Mouse (Mus musculus): ENCODE data around the gene Spag9. TPM values are rescaled to one million over a fixed set of nuclear protein-coding genes. Genes with fewer than 3 reads are reported as not detected.

Spag9 gene
- polyA plus RNA-seq, 1 experiment, result 12.6 TPM

DNA sequence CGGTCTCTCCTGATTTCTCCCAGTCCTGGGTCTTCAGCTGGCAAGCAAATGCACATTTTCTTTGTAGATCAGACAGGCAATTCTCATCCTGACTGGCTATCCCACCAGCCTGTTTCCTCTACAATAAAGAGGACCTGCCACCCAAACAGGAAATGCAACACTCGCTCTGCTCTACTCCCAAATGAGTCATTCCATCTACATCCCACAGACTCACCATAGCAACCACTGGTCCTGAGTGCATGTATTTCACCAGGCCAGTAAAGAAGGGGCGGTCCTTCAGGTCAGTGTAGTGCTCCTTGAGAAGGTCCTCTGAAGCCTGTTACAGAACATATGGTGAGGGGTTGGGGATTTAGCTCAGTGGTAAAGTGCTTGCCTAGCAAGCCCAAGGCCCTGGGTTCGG is 32.9 kb upstream of the Spag9 start:
- H3K79me3 ChIP-seq (ENCODE audit: low read depth), result peaks cover 50% of the 10 kb centered on the region
- H3ac ChIP-seq (ENCODE audit: control insufficient read depth, insufficient read length, low read depth), result no peak overlapping the region
- H3K4me3 ChIP-seq (ENCODE audit: insufficient read depth, poor library complexity, severe bottlenecking), result no peak overlapping the region
- no peaks in the 10 kb centered on the region for H3K27me3 ChIP-seq (ENCODE audit: control insufficient read depth, insufficient read depth, insufficient read length)
- TF ChIP-seq FOSL1 (IDR thresholded peaks at IDR 0.05; ENCODE audit: insufficient read depth, low read length, poor library complexity, severe bottlenecking) (no peak), CTCF (IDR thresholded peaks at IDR 0.05; ENCODE audit: control insufficient read depth, insufficient read depth, insufficient read length) (no peak)
- peaks cover 74% of the 10 kb centered on the region for H3K79me2 ChIP-seq (ENCODE audit: control insufficient read depth, insufficient read depth)
- H3K36me3 ChIP-seq (ENCODE audit: control insufficient read depth, insufficient read depth), result peaks cover 79% of the 10 kb centered on the region

GRCm38 (mm10) chr11:93965391-93965790 is 30.5 kb upstream of the Spag9 start:
- Histone ChIP-seq H3ac (ENCODE audit: control insufficient read depth, insufficient read length, low read depth) (no peak overlapping the region), H3K4me3 (ENCODE audit: insufficient read depth, poor library complexity, severe bottlenecking) (no peak overlapping the region)

DNA sequence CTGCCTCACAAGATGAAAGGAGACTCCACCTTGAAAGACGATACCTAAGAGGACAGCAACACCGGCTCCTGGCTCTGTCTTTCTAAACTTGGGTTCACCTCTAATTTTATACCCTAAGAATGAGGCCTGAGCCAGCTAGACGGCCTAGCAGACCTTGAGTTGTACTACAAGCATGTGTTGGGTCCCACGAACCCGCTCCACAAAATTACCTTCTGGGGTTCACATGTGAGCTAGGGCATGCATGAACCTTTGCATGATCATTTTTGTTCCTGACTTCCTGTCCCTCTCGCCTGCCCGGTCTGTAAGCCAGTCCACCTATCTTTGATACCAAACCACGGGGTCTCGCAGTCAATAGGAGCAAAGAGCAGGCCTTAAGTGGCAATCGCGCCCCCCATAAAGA is 28.5 kb upstream of the Spag9 start:
- no peaks in the 10 kb centered on the region for H3K27me3 ChIP-seq (ENCODE audit: control insufficient read depth, insufficient read depth, insufficient read length)
- H3ac ChIP-seq (ENCODE audit: control insufficient read depth, insufficient read length, low read depth), result peak overlapping the region; percentile 96
- peaks cover 42% of the 10 kb centered on the region for H3K79me3 ChIP-seq (ENCODE audit: low read depth)
- no peak for TF ChIP-seq FOSL1 (IDR thresholded peaks at IDR 0.05; ENCODE audit: insufficient read depth, low read length, poor library complexity, severe bottlenecking)
- no peak for TF ChIP-seq CEBPB (IDR thresholded peaks at IDR 0.05; ENCODE audit: low read depth)
- no peak for TF ChIP-seq MYOD1 (IDR thresholded peaks at IDR 0.05; ENCODE audit: control insufficient read depth, insufficient read length, low read depth)
- no peak for TF ChIP-seq USF1 (IDR thresholded peaks at IDR 0.05; ENCODE audit: low read depth)
- no peak for TF ChIP-seq CTCF (IDR thresholded peaks at IDR 0.05; ENCODE audit: control insufficient read depth, insufficient read depth, insufficient read length)
- no peak for TF ChIP-seq MYOG (IDR thresholded peaks at IDR 0.05; ENCODE audit: control insufficient read depth, extremely low read depth, insufficient read length)
- TF ChIP-seq MAX (IDR thresholded peaks at IDR 0.05), result no peak
- H3K4me3 ChIP-seq (ENCODE audit: insufficient read depth, poor library complexity, severe bottlenecking), result peak overlapping the region; percentile 43
- peaks cover 42% of the 10 kb centered on the region for H3K36me3 ChIP-seq (ENCODE audit: control insufficient read depth, insufficient read depth)
- H3K79me2 ChIP-seq (ENCODE audit: control insufficient read depth, insufficient read depth), result peaks cover 57% of the 10 kb centered on the region

More at GRCm38 (mm10) chr11:93965391-93965790, 30.5 kb upstream of the Spag9 start:
- Histone ChIP-seq H3K79me3 (ENCODE audit: low read depth) (peaks cover 50% of the 10 kb centered on the region), H3K36me3 (ENCODE audit: control insufficient read depth, insufficient read depth) (peaks cover 60% of the 10 kb centered on the region), H3K79me2 (ENCODE audit: control insufficient read depth, insufficient read depth) (peaks cover 75% of the 10 kb centered on the region), H3K27me3 (ENCODE audit: control insufficient read depth, insufficient read depth, insufficient read length) (no peaks in the 10 kb centered on the region)
- TF ChIP-seq USF1 (IDR thresholded peaks at IDR 0.05; ENCODE audit: low read depth) (no peak), CTCF (IDR thresholded peaks at IDR 0.05; ENCODE audit: control insufficient read depth, insufficient read depth, insufficient read length) (no peak), MYOG (IDR thresholded peaks at IDR 0.05; ENCODE audit: control insufficient read depth, extremely low read depth, insufficient read length) (no peak), FOSL1 (IDR thresholded peaks at IDR 0.05; ENCODE audit: insufficient read depth, low read length, poor library complexity, severe bottlenecking) (no peak), MYOD1 (IDR thresholded peaks at IDR 0.05; ENCODE audit: control insufficient read depth, insufficient read length, low read depth) (no peak), CEBPB (IDR thresholded peaks at IDR 0.05; ENCODE audit: low read depth) (no peak), MAX (IDR thresholded peaks at IDR 0.05) (no peak)

GRCm38 (mm10) chr11:93968005-93968847 is 27.7 kb upstream of the Spag9 start, which contains the start of the genes Gm20390 and Nme1:
Gene Gm20390 (minus strand): TSS chr11:93968293.
Gene Nme1 (minus strand): TSS chr11:93968521.
- TF ChIP-seq CEBPB (IDR thresholded peaks at IDR 0.05; ENCODE audit: low read depth) (no peak), MYOD1 (IDR thresholded peaks at IDR 0.05; ENCODE audit: control insufficient read depth, insufficient read length, low read depth) (peak; percentile 60), MYOG (IDR thresholded peaks at IDR 0.05; ENCODE audit: control insufficient read depth, extremely low read depth, insufficient read length) (no peak), MAX (IDR thresholded peaks at IDR 0.05) (peak; percentile 96), CTCF (IDR thresholded peaks at IDR 0.05; ENCODE audit: control insufficient read depth, insufficient read depth, insufficient read length) (peak; percentile 1), FOSL1 (IDR thresholded peaks at IDR 0.05; ENCODE audit: insufficient read depth, low read length, poor library complexity, severe bottlenecking) (peak; percentile 33), USF1 (IDR thresholded peaks at IDR 0.05; ENCODE audit: low read depth) (peak; percentile 88)
- Histone ChIP-seq H3K79me3 (ENCODE audit: low read depth) (peaks cover 42% of the 10 kb centered on the region), H3K36me3 (ENCODE audit: control insufficient read depth, insufficient read depth) (peaks cover 33% of the 10 kb centered on the region), H3K79me2 (ENCODE audit: control insufficient read depth, insufficient read depth) (peaks cover 49% of the 10 kb centered on the region), H3K4me3 (ENCODE audit: insufficient read depth, poor library complexity, severe bottlenecking) (peak within 1 kb of the TSS; percentile 43), H3ac (ENCODE audit: control insufficient read depth, insufficient read length, low read depth) (peak within 1 kb of the TSS; percentile 96), H3K27me3 (ENCODE audit: control insufficient read depth, insufficient read depth, insufficient read length) (no peaks in the 10 kb centered on the region)

DNA sequence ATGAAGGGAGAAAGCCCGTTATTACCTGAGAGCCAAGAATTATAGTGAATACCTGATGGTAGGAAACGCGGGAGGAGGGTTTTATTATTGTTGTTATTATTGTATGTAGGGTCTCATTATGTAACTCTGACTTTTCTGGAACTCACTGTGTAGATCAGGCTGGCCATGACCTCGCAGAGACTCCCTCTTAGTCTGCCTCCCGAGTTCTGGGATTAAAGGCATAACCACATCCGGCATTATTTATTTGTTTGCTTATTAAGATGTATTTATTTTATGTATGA is 27.1 kb upstream of the Spag9 start:
- Histone ChIP-seq H3ac (ENCODE audit: control insufficient read depth, insufficient read length, low read depth) (no peak overlapping the region), H3K27me3 (ENCODE audit: control insufficient read depth, insufficient read depth, insufficient read length) (no peaks in the 10 kb centered on the region), H3K79me3 (ENCODE audit: low read depth) (peaks cover 38% of the 10 kb centered on the region), H3K79me2 (ENCODE audit: control insufficient read depth, insufficient read depth) (peaks cover 43% of the 10 kb centered on the region), H3K36me3 (ENCODE audit: control insufficient read depth, insufficient read depth) (peaks cover 28% of the 10 kb centered on the region), H3K4me3 (ENCODE audit: insufficient read depth, poor library complexity, severe bottlenecking) (no peak overlapping the region)
- no peak for TF ChIP-seq FOSL1 (IDR thresholded peaks at IDR 0.05; ENCODE audit: insufficient read depth, low read length, poor library complexity, severe bottlenecking)
- TF ChIP-seq CTCF (IDR thresholded peaks at IDR 0.05; ENCODE audit: control insufficient read depth, insufficient read depth, insufficient read length), result no peak
- no peak for TF ChIP-seq MYOG (IDR thresholded peaks at IDR 0.05; ENCODE audit: control insufficient read depth, extremely low read depth, insufficient read length)
- no peak for TF ChIP-seq MYOD1 (IDR thresholded peaks at IDR 0.05; ENCODE audit: control insufficient read depth, insufficient read length, low read depth)
- TF ChIP-seq CEBPB (IDR thresholded peaks at IDR 0.05; ENCODE audit: low read depth), result no peak
- no peak for TF ChIP-seq MAX (IDR thresholded peaks at IDR 0.05)
- no peak for TF ChIP-seq USF1 (IDR thresholded peaks at IDR 0.05; ENCODE audit: low read depth)
